Mouse (Mus musculus): ENCODE results near the gene Zswim9. TPM values are rescaled to one million over a fixed set of nuclear protein-coding genes. Genes with fewer than 3 reads are reported as not detected.

The Zswim9 gene
- 9.3 and 11.0 TPM in 2 replicates for polyA plus RNA-seq (2015; fragmentation: Nextera tagmentation; extraction: Ambion mirVana)

DNA sequence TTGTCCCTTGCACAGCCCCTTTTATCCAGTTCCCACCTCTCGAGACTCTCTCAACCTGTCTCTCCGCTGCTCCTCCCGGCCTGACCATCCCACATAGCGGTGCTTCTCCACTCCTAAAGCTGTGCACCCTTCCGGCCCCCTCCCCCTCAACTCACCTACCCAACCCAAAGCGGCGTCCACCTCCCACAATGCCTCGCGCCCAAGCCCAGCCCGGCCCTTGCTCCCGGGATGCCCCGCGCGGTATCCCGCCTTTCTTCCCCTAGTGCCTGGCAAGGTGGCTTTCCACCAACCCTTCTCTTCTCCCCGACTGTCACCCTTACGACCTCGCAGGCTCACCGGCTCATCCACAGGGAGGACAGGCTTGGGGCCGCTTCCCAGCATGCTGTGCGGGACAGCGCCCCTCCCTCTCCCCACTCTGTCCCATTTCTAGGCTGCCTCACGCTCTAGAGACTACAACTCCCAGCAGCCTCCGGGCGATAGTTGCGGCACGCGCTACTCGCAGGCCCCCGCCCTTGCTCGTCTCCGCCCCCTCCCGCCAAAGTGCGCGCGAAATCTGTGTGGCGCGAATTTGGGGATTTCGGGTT, at the start of gene Zswim9:
Gene Zswim9 (minus strand): TSS at position 414 of the 584 bp plus-strand sequence.
- peaks cover 56% of the 10 kb centered on the region for H3K36me3 ChIP-seq
- under 1% methylated on average over 39 of the region's 39 CpGs for WGBS

DNA sequence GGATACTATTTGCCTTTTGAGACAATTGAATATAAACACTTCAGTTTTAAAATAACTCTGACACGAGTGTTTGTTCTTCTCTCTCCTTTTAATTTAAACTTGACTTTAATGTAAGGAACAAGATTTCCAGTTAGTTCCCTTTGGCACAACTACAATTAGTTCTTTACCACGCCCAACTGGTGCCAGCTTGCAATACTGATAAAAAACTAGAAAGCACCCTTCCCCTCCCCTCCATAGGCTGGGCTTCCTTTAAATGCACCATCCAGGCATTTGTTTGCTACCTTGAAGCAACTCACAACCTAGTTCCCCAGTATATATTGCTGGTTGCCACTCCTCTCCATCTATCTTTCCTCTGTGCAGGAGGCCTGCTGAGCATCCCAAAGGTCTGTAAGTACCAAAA, 45.8 kb upstream of the Zswim9 start, which contains the start of gene Pla2g4c:
Gene Pla2g4c (plus strand): TSS at position 340 of the 400 bp plus-strand sequence.
- WGBS: 84% methylated on average over 2 of the region's 2 CpGs
- no peak within 1 kb of the TSS for H3K9ac ChIP-seq
- H3K4me3 ChIP-seq: no peak within 1 kb of the TSS
- no peak within 1 kb of the TSS for H3K4me2 ChIP-seq
- H3K27me3 ChIP-seq: no peaks in the 10 kb centered on the region
- H3K9me3 ChIP-seq: no peaks in the 10 kb centered on the region
- ATAC-seq (ENCODE audit: insufficient number of reproducible peaks, low FRiP score, low TSS enrichment, low read depth): no peak
- H3K36me3 ChIP-seq: no peaks in the 10 kb centered on the region
- H3K27ac ChIP-seq: no peak within 1 kb of the TSS
- H3K4me1 ChIP-seq: no peaks in the 10 kb centered on the region

More for the DNA sequence above, at the start of gene Zswim9:
- peak within 1 kb of the TSS; percentile 73 for H3K4me2 ChIP-seq
- H3K4me1 ChIP-seq: peaks cover 6% of the 10 kb centered on the region; the same call in 1 of the 2 replicates
- H3K27me3 ChIP-seq: no peaks in the 10 kb centered on the region
- H3K9ac ChIP-seq: peak within 1 kb of the TSS; percentile 81
- no peaks in the 10 kb centered on the region for H3K9me3 ChIP-seq
- H3K4me3 ChIP-seq: peak within 1 kb of the TSS; percentile 80
- ATAC-seq (ENCODE audit: insufficient number of reproducible peaks, low FRiP score, low TSS enrichment, low read depth): peak; percentile 98
- peak within 1 kb of the TSS; percentile 87 for H3K27ac ChIP-seq

DNA sequence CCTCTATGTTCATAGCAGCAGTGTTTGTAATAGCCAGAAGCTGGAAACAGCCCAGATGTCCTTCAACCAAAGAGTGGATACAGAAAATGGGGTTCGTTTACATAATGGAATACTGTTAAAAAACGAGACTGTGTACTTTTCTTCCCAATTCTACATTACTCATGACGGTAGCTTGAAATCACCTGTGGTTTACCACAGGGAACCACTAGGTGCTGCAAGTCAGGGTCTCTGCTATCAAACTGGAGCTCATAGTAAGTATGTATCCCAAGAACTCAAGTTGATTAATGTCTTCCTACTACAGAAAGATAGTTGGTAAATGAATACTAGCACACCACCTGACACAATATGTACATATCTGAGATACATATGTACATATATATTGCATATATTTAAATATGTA, 42.9 kb upstream of the Zswim9 start:
- Histone ChIP-seq H3K36me3 (no peaks in the 10 kb centered on the region), H3K4me2 (no peak overlapping the region), H3K27ac (no peak overlapping the region), H3K27me3 (no peaks in the 10 kb centered on the region), H3K4me3 (no peak overlapping the region), H3K4me1 (no peaks in the 10 kb centered on the region), H3K9ac (no peak overlapping the region), H3K9me3 (no peaks in the 10 kb centered on the region)
- no peak for ATAC-seq (ENCODE audit: insufficient number of reproducible peaks, low FRiP score, low TSS enrichment, low read depth)
- 80% methylated on average over 3 of the region's 3 CpGs for WGBS

DNA sequence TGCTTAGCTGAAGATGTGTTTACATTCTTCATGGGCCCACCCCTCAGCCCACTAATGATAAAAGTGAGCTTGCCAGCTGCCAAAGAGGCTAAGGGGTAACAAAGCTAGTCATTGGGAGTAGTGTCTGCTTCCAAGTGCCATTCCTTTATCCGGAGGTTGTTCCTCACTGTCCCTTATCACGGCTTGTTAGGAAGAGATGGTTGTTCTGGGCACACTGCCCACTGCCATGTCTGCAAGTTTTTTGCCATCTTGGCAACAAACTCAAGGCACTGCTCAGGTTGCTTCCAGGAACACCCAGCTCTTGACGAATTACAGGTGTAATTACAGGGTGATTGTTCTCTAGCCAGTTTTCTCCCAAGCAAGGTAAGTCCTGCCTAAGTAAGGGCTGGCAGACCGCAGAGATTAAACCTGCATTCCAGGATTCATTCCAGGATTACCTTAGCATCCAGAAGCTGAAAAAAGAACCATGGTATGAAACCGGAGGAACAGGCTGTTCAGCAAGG, 35.6 kb upstream of the Zswim9 start:
- WGBS: 57% methylated on average over 5 of the region's 5 CpGs

DNA sequence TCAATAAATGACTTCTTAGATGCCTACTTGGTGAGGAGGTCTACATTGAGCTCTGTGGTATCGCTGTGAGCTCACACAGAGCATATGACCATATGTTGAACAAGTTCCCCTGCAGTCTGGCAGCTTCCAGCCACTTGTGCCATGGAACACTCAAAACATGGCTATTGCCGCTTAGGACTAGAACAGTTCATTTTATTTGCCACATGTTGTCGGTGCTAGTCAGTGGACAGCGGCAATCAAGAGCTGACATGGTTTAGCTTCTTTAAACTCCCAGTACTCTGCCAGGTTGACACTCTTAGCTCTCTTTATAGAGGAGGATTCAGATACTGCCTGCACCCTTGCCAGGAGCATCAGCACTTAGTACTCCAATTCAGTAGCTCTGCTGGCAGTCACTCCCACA, 32.9 kb upstream of the Zswim9 start:
- no peak overlapping the region for H3K27ac ChIP-seq
- H3K4me1 ChIP-seq: no peaks in the 10 kb centered on the region
- 98% methylated on average over 4 of the region's 4 CpGs for WGBS
- no peak overlapping the region for H3K4me2 ChIP-seq
- no peaks in the 10 kb centered on the region for H3K27me3 ChIP-seq
- H3K9me3 ChIP-seq: no peaks in the 10 kb centered on the region; the same call in 1 of the 2 replicates
- no peak overlapping the region for H3K9ac ChIP-seq
- no peak for ATAC-seq (ENCODE audit: insufficient number of reproducible peaks, low FRiP score, low TSS enrichment, low read depth)
- peaks cover 63% of the 10 kb centered on the region for H3K36me3 ChIP-seq
- no peak overlapping the region for H3K4me3 ChIP-seq

More for the DNA sequence above, 35.6 kb upstream of the Zswim9 start:
- H3K9ac ChIP-seq: no peak overlapping the region
- H3K27me3 ChIP-seq: no peaks in the 10 kb centered on the region
- no peak overlapping the region for H3K4me3 ChIP-seq
- H3K4me2 ChIP-seq: no peak overlapping the region
- peak overlapping the region; percentile 24; the same call in 1 of the 2 replicates for H3K27ac ChIP-seq
- ATAC-seq (ENCODE audit: insufficient number of reproducible peaks, low FRiP score, low TSS enrichment, low read depth): no peak
- no peaks in the 10 kb centered on the region; the same call in 1 of the 2 replicates for H3K9me3 ChIP-seq
- peaks cover 39% of the 10 kb centered on the region for H3K36me3 ChIP-seq
- no peaks in the 10 kb centered on the region for H3K4me1 ChIP-seq

DNA sequence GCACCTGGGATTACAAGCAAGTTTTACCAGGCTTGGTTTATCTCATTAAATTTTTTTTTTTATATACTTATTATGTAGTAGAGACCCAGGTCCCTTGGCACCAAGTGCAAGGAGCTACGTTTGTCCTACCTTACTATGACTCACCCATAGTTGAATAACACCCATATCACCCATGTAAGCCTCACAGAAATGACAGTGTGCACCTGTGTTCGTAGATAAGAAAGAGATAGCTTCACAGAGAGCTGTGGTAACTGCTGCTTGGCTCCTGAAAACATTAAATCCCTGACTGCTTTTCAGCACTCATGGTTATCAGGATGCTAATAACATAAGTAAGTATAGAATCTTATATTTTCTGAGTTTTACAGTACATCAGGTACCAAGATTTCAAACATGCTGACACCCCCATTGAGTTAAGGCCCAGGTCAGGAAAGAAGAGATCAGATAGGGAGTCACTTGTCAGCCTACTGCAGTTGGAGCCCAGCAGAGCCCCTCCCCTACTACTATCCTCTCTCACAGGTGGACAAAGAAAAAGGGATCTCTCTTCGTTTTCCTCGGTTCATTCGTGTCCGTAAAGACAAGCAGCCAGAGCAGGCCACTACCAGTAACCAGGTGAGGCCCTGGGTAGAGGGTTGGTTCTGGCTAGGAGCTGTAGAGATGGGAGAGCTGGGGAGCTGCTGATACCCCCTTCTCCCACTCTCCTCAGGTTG, 32.1 kb upstream of the Zswim9 start:
- Histone ChIP-seq H3K36me3 (peaks cover 71% of the 10 kb centered on the region), H3K9ac (no peak overlapping the region), H3K27ac (no peak overlapping the region), H3K27me3 (no peaks in the 10 kb centered on the region), H3K4me3 (no peak overlapping the region), H3K9me3 (no peaks in the 10 kb centered on the region; the same call in 1 of the 2 replicates), H3K4me1 (no peaks in the 10 kb centered on the region), H3K4me2 (no peak overlapping the region)
- 91% methylated on average over 6 of the region's 6 CpGs for WGBS
- ATAC-seq (ENCODE audit: insufficient number of reproducible peaks, low FRiP score, low TSS enrichment, low read depth): no peak

DNA sequence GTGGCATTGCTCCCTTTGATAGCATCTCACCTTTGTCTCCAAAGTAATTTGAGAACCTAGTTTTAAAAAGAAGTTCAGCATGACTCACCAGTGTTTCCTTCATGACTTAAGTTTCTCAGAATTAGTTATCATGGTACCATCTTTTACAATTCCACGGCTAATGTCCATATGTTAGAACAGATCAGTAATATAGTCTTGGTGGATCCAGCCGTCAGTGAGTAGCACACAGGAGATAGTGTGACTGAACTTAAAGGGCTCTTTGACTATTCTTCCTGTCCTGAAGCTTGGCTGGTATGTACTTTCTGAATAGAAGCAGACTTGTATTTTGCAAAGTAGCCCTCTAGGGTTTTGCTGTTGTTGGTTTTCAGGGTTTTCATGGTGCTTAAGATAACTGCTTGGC, 30.9 kb upstream of the Zswim9 start:
- Histone ChIP-seq H3K4me2 (no peak overlapping the region), H3K36me3 (peaks cover 77% of the 10 kb centered on the region), H3K9ac (no peak overlapping the region), H3K4me1 (no peaks in the 10 kb centered on the region), H3K9me3 (no peaks in the 10 kb centered on the region; the same call in 1 of the 2 replicates), H3K27ac (no peak overlapping the region), H3K4me3 (no peak overlapping the region), H3K27me3 (no peaks in the 10 kb centered on the region)
- 90% methylated on average over 2 of the region's 2 CpGs for WGBS
- ATAC-seq (ENCODE audit: insufficient number of reproducible peaks, low FRiP score, low TSS enrichment, low read depth): no peak

DNA sequence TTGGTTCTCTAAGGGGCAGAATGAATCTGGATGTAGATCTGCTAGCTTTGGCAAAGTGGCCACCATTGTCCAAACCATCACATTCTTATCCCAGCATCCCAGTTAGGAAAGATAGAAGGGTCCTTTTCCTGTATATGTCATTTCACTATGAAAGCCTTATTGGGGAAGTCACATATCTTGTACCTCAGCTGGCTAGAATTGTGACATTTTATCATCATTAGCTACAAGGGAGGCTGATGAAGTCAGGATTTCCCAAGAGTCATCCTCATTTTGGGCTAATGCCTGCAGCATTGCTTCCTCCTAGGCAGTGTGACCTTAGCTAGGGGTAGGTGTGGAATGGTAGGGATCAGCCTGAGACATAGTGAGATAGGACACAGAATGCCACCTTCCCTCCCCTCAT, 24.9 kb upstream of the Zswim9 start:
- Histone ChIP-seq H3K36me3 (peaks cover 87% of the 10 kb centered on the region), H3K4me3 (no peak overlapping the region), H3K9me3 (no peaks in the 10 kb centered on the region), H3K4me1 (no peaks in the 10 kb centered on the region), H3K27ac (no peak overlapping the region), H3K27me3 (no peaks in the 10 kb centered on the region), H3K4me2 (no peak overlapping the region), H3K9ac (no peak overlapping the region)
- ATAC-seq (ENCODE audit: insufficient number of reproducible peaks, low FRiP score, low TSS enrichment, low read depth): no peak

DNA sequence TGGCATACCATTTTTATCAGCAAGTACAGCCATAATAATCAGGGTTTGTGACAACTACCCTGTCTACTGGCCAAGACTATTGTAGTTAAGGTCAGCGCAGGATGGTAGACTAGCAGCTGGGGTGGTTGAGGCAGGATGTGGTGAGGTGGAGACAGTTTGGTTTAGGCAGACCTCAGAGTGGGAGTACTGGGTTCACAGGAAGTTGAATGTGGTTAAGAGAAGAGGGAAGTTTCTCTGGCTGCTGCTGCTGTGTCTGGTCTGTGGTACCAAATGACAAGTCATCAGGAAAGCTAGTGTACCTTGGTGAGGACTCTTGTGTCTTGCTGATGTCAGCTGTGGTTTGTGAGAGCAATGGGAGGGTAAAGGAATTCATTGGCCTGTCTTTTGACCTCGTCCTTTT, 24.3 kb upstream of the Zswim9 start:
- H3K27ac ChIP-seq: no peak overlapping the region
- H3K27me3 ChIP-seq: no peaks in the 10 kb centered on the region
- H3K36me3 ChIP-seq: peaks cover 84% of the 10 kb centered on the region
- H3K4me2 ChIP-seq: no peak overlapping the region
- no peaks in the 10 kb centered on the region for H3K4me1 ChIP-seq
- no peak overlapping the region for H3K4me3 ChIP-seq
- H3K9ac ChIP-seq: no peak overlapping the region
- H3K9me3 ChIP-seq: no peaks in the 10 kb centered on the region
- no peak for ATAC-seq (ENCODE audit: insufficient number of reproducible peaks, low FRiP score, low TSS enrichment, low read depth)
- 90% methylated on average over 2 of the region's 2 CpGs for WGBS

DNA sequence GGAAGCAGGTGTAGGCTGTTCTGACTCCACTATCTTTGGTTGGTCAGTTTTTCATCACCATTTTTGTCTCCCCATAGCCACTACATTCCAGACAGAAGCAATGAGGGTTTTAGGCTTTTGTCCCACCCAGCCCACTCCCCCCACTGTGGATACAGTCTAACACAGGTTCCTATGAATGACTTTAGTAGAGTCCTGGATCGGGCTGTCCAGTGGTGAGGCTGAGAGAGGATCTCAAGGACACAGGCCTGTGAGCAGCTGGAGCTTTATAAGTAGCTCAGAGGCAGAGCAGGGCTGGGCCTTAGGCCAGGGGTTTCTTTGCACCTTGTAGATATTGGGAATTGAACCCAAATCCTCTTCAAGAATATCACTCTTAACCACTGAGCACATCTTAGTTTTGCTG, 23.1 kb upstream of the Zswim9 start:
- H3K4me2 ChIP-seq: no peak overlapping the region
- WGBS: 96% methylated on average over 1 of the region's 1 CpGs
- no peaks in the 10 kb centered on the region for H3K27me3 ChIP-seq
- peaks cover 86% of the 10 kb centered on the region for H3K36me3 ChIP-seq
- H3K4me3 ChIP-seq: no peak overlapping the region
- H3K9ac ChIP-seq: no peak overlapping the region
- H3K4me1 ChIP-seq: no peaks in the 10 kb centered on the region
- no peak for ATAC-seq (ENCODE audit: insufficient number of reproducible peaks, low FRiP score, low TSS enrichment, low read depth)
- no peak overlapping the region for H3K27ac ChIP-seq
- no peaks in the 10 kb centered on the region for H3K9me3 ChIP-seq

DNA sequence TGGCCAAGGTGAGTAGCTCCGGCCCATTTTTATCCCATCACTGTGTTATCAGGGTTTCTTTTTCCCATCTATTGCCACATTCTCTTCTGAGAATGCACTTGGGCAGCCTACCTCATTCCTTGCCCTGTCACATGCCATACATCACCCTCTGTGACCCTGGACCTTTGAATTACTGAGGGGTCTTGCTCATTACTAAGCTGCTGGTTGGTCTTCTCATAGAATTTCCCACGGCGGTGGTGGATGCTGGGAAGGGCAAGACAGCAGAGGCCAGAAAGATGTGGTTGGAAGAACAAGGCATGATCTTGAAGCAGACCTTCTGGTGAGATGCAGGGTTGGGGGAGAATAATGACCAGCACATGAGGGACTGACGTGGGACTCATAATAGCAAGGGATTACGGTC, 20.3 kb upstream of the Zswim9 start:
- ATAC-seq (ENCODE audit: insufficient number of reproducible peaks, low FRiP score, low TSS enrichment, low read depth): no peak
- H3K4me3 ChIP-seq: no peak overlapping the region
- H3K27ac ChIP-seq: no peak overlapping the region
- no peaks in the 10 kb centered on the region for H3K4me1 ChIP-seq
- WGBS: 89% methylated on average over 5 of the region's 5 CpGs
- H3K4me2 ChIP-seq: no peak overlapping the region
- peaks cover 92% of the 10 kb centered on the region for H3K36me3 ChIP-seq
- H3K9me3 ChIP-seq: no peaks in the 10 kb centered on the region
- H3K9ac ChIP-seq: no peak overlapping the region
- no peaks in the 10 kb centered on the region for H3K27me3 ChIP-seq

DNA sequence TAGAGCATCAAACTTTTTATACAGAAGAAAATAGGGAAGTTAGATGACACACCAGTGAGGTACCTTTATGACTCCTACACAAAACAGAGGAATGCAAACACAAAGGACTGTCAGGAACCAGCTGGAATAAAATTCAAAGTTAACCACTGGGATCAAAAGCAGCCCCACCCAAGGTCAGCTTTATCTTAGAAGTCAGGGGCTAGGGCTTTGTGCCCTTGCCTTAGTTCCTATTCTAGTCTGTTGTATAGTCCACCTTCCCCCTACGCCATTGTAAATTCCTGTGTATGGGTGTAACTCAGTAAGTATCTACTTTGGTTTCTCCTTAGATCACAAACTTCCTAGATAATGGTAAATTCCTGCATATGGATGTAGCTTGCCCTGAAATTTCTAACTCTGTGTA, 19.1 kb upstream of the Zswim9 start:
- 92% methylated on average over 1 of the region's 1 CpGs for WGBS
- no peak for ATAC-seq (ENCODE audit: insufficient number of reproducible peaks, low FRiP score, low TSS enrichment, low read depth)
- no peak overlapping the region for H3K4me3 ChIP-seq
- peaks cover 90% of the 10 kb centered on the region for H3K36me3 ChIP-seq
- H3K27ac ChIP-seq: no peak overlapping the region
- no peaks in the 10 kb centered on the region for H3K9me3 ChIP-seq
- H3K9ac ChIP-seq: no peak overlapping the region
- H3K4me1 ChIP-seq: no peaks in the 10 kb centered on the region
- no peak overlapping the region for H3K4me2 ChIP-seq
- no peaks in the 10 kb centered on the region for H3K27me3 ChIP-seq

All from limb, embryonic 15.5 days (tissue).